In genomic region chr5:146599216-146599615, GRCm38 (mm10) we compare ENCODE assay signal across 15 mouse cellular contexts. TPM values are rescaled to one million over a fixed set of nuclear protein-coding genes. Genes with fewer than 3 reads are reported as not detected.
"Had no signal": no experiment of that assay in that cellular context is flagged by ENCODE, and none has a peak within 500 bp of the region (broad histone marks: within the 10 kb centered on the region; RNA-seq: fewer than 3 reads in every experiment).

No protein-coding gene starts in this region.

RNA-seq across cellular contexts. Expression of gene Gpr12, which starts 14.2 kb away (rescaled TPM):
- total RNA-seq: megakaryocyte progenitor cell, adult 5-6 weeks had no signal
- polyA plus RNA-seq: lung, adult 2 months; lung, embryonic 15.5 days; lung, postnatal 0 days; macrophage; myocyte; small intestine, adult 2 months; stomach, embryonic 14.5 days had no signal

RNA-seq across cellular contexts. Expression of gene Gm3415, which starts 43.3 kb away (rescaled TPM):
- total RNA-seq: megakaryocyte progenitor cell, adult 5-6 weeks had no signal
- polyA plus RNA-seq: lung, adult 2 months; lung, embryonic 15.5 days; lung, postnatal 0 days; macrophage; midbrain, embryonic 11.5 days; midbrain, embryonic 13.5 days; myocyte; neural tube, embryonic 11.5 days; neural tube, embryonic 13.5 days; neural tube, embryonic 15.5 days; small intestine, adult 2 months; stomach, embryonic 14.5 days; stomach, embryonic 16.5 days; thymus, postnatal 0 days had no signal
